Mouse (Mus musculus): Measurements from ENCODE around the gene Bckdhb. TPM values are rescaled to one million over a fixed set of nuclear protein-coding genes. Genes with fewer than 3 reads are reported as not detected.

The Bckdhb gene
- polyA plus RNA-seq, 1 experiment from 2014 or later: 30.7 TPM

- H3K9me3 ChIP-seq (ENCODE audit: control insufficient read depth, low read length): no peaks in the 10 kb centered on the region
- no peaks in the 10 kb centered on the region for H3K4me1 ChIP-seq (ENCODE audit: control insufficient read depth, insufficient read depth, low read length)
- H3K4me2 ChIP-seq (ENCODE audit: low read depth, low read length): no peak overlapping the region
- peak; percentile 87 for ATAC-seq
- H3K27me3 ChIP-seq (replicated peaks; ENCODE audit: control insufficient read depth, insufficient read depth, low read length): no peaks in the 10 kb centered on the region
- H3K27ac ChIP-seq (ENCODE audit: low read length): no peak overlapping the region
- 49% methylated on average over 15 of the region's 15 CpGs for WGBS
- no peak overlapping the region for H3K9ac ChIP-seq (ENCODE audit: low read depth, low read length)
- H3K4me3 ChIP-seq (ENCODE audit: low read length): no peak overlapping the region
- H3K36me3 ChIP-seq (ENCODE audit: control insufficient read depth, insufficient read depth, low read length): no peaks in the 10 kb centered on the region
Observed at GRCm38 (mm10) chr9:83956632-83957314, 31.8 kb downstream of the Bckdhb start.

GRCm38 (mm10) chr9:83962098-83963086, 37.4 kb downstream of the Bckdhb start:
- WGBS: 69% methylated on average over 10 of the region's 10 CpGs
- ATAC-seq: no peak
- Histone ChIP-seq H3K4me1 (ENCODE audit: control insufficient read depth, insufficient read depth, low read length) (no peaks in the 10 kb centered on the region), H3K9me3 (ENCODE audit: control insufficient read depth, low read length) (no peaks in the 10 kb centered on the region), H3K4me2 (ENCODE audit: low read depth, low read length) (no peak overlapping the region), H3K9ac (ENCODE audit: low read depth, low read length) (no peak overlapping the region), H3K27ac (ENCODE audit: low read length) (no peak overlapping the region), H3K36me3 (ENCODE audit: control insufficient read depth, insufficient read depth, low read length) (no peaks in the 10 kb centered on the region), H3K4me3 (ENCODE audit: low read length) (no peak overlapping the region), H3K27me3 (replicated peaks; ENCODE audit: control insufficient read depth, insufficient read depth, low read length) (no peaks in the 10 kb centered on the region)

GRCm38 (mm10) chr9:83963296-83963695, 38.4 kb downstream of the Bckdhb start:
- Histone ChIP-seq H3K4me3 (ENCODE audit: low read length) (no peak overlapping the region), H3K27me3 (replicated peaks; ENCODE audit: control insufficient read depth, insufficient read depth, low read length) (no peaks in the 10 kb centered on the region), H3K27ac (ENCODE audit: low read length) (no peak overlapping the region), H3K9ac (ENCODE audit: low read depth, low read length) (no peak overlapping the region), H3K36me3 (ENCODE audit: control insufficient read depth, insufficient read depth, low read length) (no peaks in the 10 kb centered on the region), H3K4me1 (ENCODE audit: control insufficient read depth, insufficient read depth, low read length) (no peaks in the 10 kb centered on the region), H3K4me2 (ENCODE audit: low read depth, low read length) (no peak overlapping the region), H3K9me3 (ENCODE audit: control insufficient read depth, low read length) (no peaks in the 10 kb centered on the region)
- 89% methylated on average over 10 of the region's 10 CpGs for WGBS
- no peak for ATAC-seq

GRCm38 (mm10) chr9:83964376-83964775, 39.4 kb downstream of the Bckdhb start:
- ATAC-seq: no peak
- H3K9ac ChIP-seq (ENCODE audit: low read depth, low read length): no peak overlapping the region
- WGBS: 85% methylated on average over 4 of the region's 4 CpGs

GRCm38 (mm10) chr9:83967439-83968050, 42.6 kb downstream of the Bckdhb start:
- WGBS: 90% methylated on average over 9 of the region's 9 CpGs
- Histone ChIP-seq H3K27ac (ENCODE audit: low read length) (no peak overlapping the region), H3K9ac (ENCODE audit: low read depth, low read length) (no peak overlapping the region), H3K4me2 (ENCODE audit: low read depth, low read length) (no peak overlapping the region), H3K36me3 (ENCODE audit: control insufficient read depth, insufficient read depth, low read length) (no peaks in the 10 kb centered on the region), H3K9me3 (ENCODE audit: control insufficient read depth, low read length) (no peaks in the 10 kb centered on the region), H3K4me3 (ENCODE audit: low read length) (no peak overlapping the region), H3K4me1 (ENCODE audit: control insufficient read depth, insufficient read depth, low read length) (no peaks in the 10 kb centered on the region), H3K27me3 (replicated peaks; ENCODE audit: control insufficient read depth, insufficient read depth, low read length) (no peaks in the 10 kb centered on the region)
- no peak for ATAC-seq

More at GRCm38 (mm10) chr9:83964376-83964775, 39.4 kb downstream of the Bckdhb start:
- no peaks in the 10 kb centered on the region for H3K9me3 ChIP-seq (ENCODE audit: control insufficient read depth, low read length)
- H3K4me3 ChIP-seq (ENCODE audit: low read length): no peak overlapping the region
- H3K27ac ChIP-seq (ENCODE audit: low read length): no peak overlapping the region
- no peaks in the 10 kb centered on the region for H3K27me3 ChIP-seq (replicated peaks; ENCODE audit: control insufficient read depth, insufficient read depth, low read length)
- no peak overlapping the region for H3K4me2 ChIP-seq (ENCODE audit: low read depth, low read length)
- no peaks in the 10 kb centered on the region for H3K4me1 ChIP-seq (ENCODE audit: control insufficient read depth, insufficient read depth, low read length)
- H3K36me3 ChIP-seq (ENCODE audit: control insufficient read depth, insufficient read depth, low read length): no peaks in the 10 kb centered on the region

GRCm38 (mm10) chr9:83969326-83969725, 44.4 kb downstream of the Bckdhb start:
- H3K9me3 ChIP-seq (ENCODE audit: control insufficient read depth, low read length): no peaks in the 10 kb centered on the region
- H3K27me3 ChIP-seq (replicated peaks; ENCODE audit: control insufficient read depth, insufficient read depth, low read length): no peaks in the 10 kb centered on the region
- WGBS: 77% methylated on average over 7 of the region's 7 CpGs
- no peak overlapping the region for H3K27ac ChIP-seq (ENCODE audit: low read length)
- no peak overlapping the region for H3K9ac ChIP-seq (ENCODE audit: low read depth, low read length)
- H3K4me1 ChIP-seq (ENCODE audit: control insufficient read depth, insufficient read depth, low read length): no peaks in the 10 kb centered on the region
- no peak overlapping the region for H3K4me3 ChIP-seq (ENCODE audit: low read length)
- no peak for ATAC-seq
- no peak overlapping the region for H3K4me2 ChIP-seq (ENCODE audit: low read depth, low read length)
- no peaks in the 10 kb centered on the region for H3K36me3 ChIP-seq (ENCODE audit: control insufficient read depth, insufficient read depth, low read length)

GRCm38 (mm10) chr9:83973467-83973866, 48.5 kb downstream of the Bckdhb start:
- no peaks in the 10 kb centered on the region for H3K4me1 ChIP-seq (ENCODE audit: control insufficient read depth, insufficient read depth, low read length)
- H3K9ac ChIP-seq (ENCODE audit: low read depth, low read length): no peak overlapping the region
- 77% methylated on average over 2 of the region's 2 CpGs for WGBS
- H3K27ac ChIP-seq (ENCODE audit: low read length): no peak overlapping the region
- no peak overlapping the region for H3K4me2 ChIP-seq (ENCODE audit: low read depth, low read length)
- H3K4me3 ChIP-seq (ENCODE audit: low read length): no peak overlapping the region
- no peaks in the 10 kb centered on the region for H3K27me3 ChIP-seq (replicated peaks; ENCODE audit: control insufficient read depth, insufficient read depth, low read length)
- ATAC-seq: no peak
- no peaks in the 10 kb centered on the region for H3K36me3 ChIP-seq (ENCODE audit: control insufficient read depth, insufficient read depth, low read length)
- no peaks in the 10 kb centered on the region for H3K9me3 ChIP-seq (ENCODE audit: control insufficient read depth, low read length)

- Histone ChIP-seq H3K4me3 (ENCODE audit: low read length) (no peak overlapping the region), H3K9ac (ENCODE audit: low read depth, low read length) (no peak overlapping the region), H3K4me2 (ENCODE audit: low read depth, low read length) (no peak overlapping the region), H3K36me3 (ENCODE audit: control insufficient read depth, insufficient read depth, low read length) (no peaks in the 10 kb centered on the region), H3K9me3 (ENCODE audit: control insufficient read depth, low read length) (no peaks in the 10 kb centered on the region), H3K27me3 (replicated peaks; ENCODE audit: control insufficient read depth, insufficient read depth, low read length) (no peaks in the 10 kb centered on the region), H3K27ac (ENCODE audit: low read length) (no peak overlapping the region), H3K4me1 (ENCODE audit: control insufficient read depth, insufficient read depth, low read length) (no peaks in the 10 kb centered on the region)
- WGBS: 53% methylated on average over 2 of the region's 2 CpGs
- no peak for ATAC-seq
Observed at GRCm38 (mm10) chr9:83975811-83976210, 50.9 kb downstream of the Bckdhb start.

GRCm38 (mm10) chr9:83981234-83981633, 56.3 kb downstream of the Bckdhb start:
- Histone ChIP-seq H3K9ac (ENCODE audit: low read depth, low read length) (no peak overlapping the region), H3K4me2 (ENCODE audit: low read depth, low read length) (no peak overlapping the region), H3K9me3 (ENCODE audit: control insufficient read depth, low read length) (no peaks in the 10 kb centered on the region), H3K27ac (ENCODE audit: low read length) (no peak overlapping the region), H3K36me3 (ENCODE audit: control insufficient read depth, insufficient read depth, low read length) (no peaks in the 10 kb centered on the region), H3K4me3 (ENCODE audit: low read length) (no peak overlapping the region), H3K4me1 (ENCODE audit: control insufficient read depth, insufficient read depth, low read length) (no peaks in the 10 kb centered on the region), H3K27me3 (replicated peaks; ENCODE audit: control insufficient read depth, insufficient read depth, low read length) (no peaks in the 10 kb centered on the region)
- no peak for ATAC-seq
- 79% methylated on average over 7 of the region's 7 CpGs for WGBS
